Mouse (Mus musculus) liver, adult 2 months (tissue): ENCODE data around the gene Cd101.

Source experiments
- CTCF ChIP-seq: fragments of 200-500 bp; IDR thresholded peaks from 2 replicates; pipeline ENCODE4 v1.5.1; 2011; ENCODE audit warnings: low read depth, low read length, control low read depth
- POLR2A ChIP-seq: fragments of 200-500 bp; IDR thresholded peaks from 2 replicates; pipeline ENCODE4 v1.6.1; 2011; ENCODE audit warnings: low read length, control low read depth; ENCODE audit not compliant: insufficient read depth; ENCODE audit errors: extremely low read depth

DNA sequence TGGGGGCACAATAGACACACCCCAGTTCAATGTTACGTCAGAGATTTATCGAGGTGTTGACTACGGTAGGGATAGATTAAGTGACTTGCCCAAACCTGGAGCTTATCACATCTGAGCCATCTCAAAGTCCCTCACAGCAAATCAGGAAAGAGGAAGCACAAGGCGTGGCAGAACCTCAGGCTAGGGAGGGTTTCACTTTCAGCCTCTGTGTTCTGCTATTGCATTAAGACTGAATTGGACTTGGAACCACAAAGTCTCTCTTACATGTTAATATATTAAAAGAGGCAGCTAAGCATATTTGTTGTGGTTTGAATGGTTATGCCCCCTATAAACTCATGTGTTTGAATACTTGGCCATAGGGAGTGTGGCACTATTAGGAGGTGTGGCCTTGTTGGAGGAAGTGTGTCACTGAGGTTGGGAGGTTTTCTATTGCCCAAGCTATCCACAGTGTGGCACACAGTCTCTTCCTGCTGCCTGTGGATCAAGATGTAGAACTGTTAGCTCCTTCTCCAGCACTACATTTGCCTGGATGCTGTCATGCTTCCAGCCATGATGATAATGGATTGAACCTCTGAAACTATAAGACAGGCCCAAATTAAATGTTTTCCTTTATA lies 18.7 kb downstream of the Cd101 start:
- TF ChIP-seq POLR2A (no peak), CTCF (no peak)
